Mouse (Mus musculus) heart, embryonic 10.5 days (tissue): ENCODE data around the gene Pik3r2. TPM values are rescaled to one million over a fixed set of nuclear protein-coding genes. Genes with fewer than 3 reads are reported as not detected.
"Not testable (repeated sequence)": the region's sequence is repeated elsewhere in the genome, so short reads cannot be mapped to it uniquely, and the experiment has no call there.

Source experiments
- DNase-seq: peaks from one replicate; pipeline ENCODE4 v3.0.0-alpha.2; 2017; ENCODE audit warnings: low spot score
- H3K27ac ChIP-seq: fragments of 300-500 bp; sonication (generic); 2 replicates; pipeline ENCODE4 v1.5.1; 2016; ENCODE audit warnings: mild to moderate bottlenecking
- H3K27me3 ChIP-seq: fragments of 300-500 bp; sonication (generic); 2 replicates; pipeline ENCODE4 v1.6.1; 2016; ENCODE audit warnings: mild to moderate bottlenecking; ENCODE audit not compliant: poor library complexity, insufficient read depth, severe bottlenecking
- H3K36me3 ChIP-seq: fragments of 300-500 bp; sonication (generic); 2 replicates; pipeline ENCODE4 v1.6.1; 2016; ENCODE audit warnings: mild to moderate bottlenecking, moderate library complexity
- H3K4me1 ChIP-seq: fragments of 300-500 bp; sonication (generic); 2 replicates; pipeline ENCODE4 v1.6.1; 2016; ENCODE audit warnings: mild to moderate bottlenecking
- H3K4me3 ChIP-seq: fragments of 300-500 bp; sonication (generic); 2 replicates; pipeline ENCODE4 v1.5.1; 2016; ENCODE audit warnings: mild to moderate bottlenecking, moderate library complexity
- H3K9me3 ChIP-seq: fragments of 300-500 bp; sonication (generic); 2 replicates; pipeline ENCODE4 v1.6.1; 2016; ENCODE audit warnings: mild to moderate bottlenecking, moderate library complexity
- WGBS: fragments of 180-500 bp; shearing (Covaris S2); methylation state at CpG from one replicate; pipeline ENCODE4 v1.1.7; 2016; 5-methylcytosine and 5-hydroxymethylcytosine counted together
- polyA plus RNA-seq: library from polyadenylated mRNA; unstranded; fragments of >200 nt; fragmentation: Nextera tagmentation; extraction: Ambion mirVana; gene quantifications from 2 replicates; pipeline ENCODE4 v1.2.1, GENCODE M21; 2016

Pik3r2 gene
- 40.6 and 43.5 TPM in 2 replicates for polyA plus RNA-seq

GRCm38 (mm10) chr8:70776496-70777444 is at the start of gene Pik3r2:
Gene Pik3r2 (minus strand): TSS chr8:70776713.
- Histone ChIP-seq H3K27ac (peak within 1 kb of the TSS; percentile 96), H3K36me3 (peaks cover 64% of the 10 kb centered on the region), H3K27me3 (peaks cover under 1% of the 10 kb centered on the region; the same call in 1 of the 2 replicates), H3K4me3 (peak within 1 kb of the TSS; percentile 88), H3K9me3 (no peaks in the 10 kb centered on the region), H3K4me1 (peaks cover 47% of the 10 kb centered on the region)
- under 1% methylated on average over 94 of the region's 94 CpGs for WGBS
- peak; percentile 99 for DNase-seq

GRCm38 (mm10) chr8:70825816-70826215 is 49.3 kb upstream of the Pik3r2 start:
- H3K4me1 ChIP-seq = peaks cover 5% of the 10 kb centered on the region; the same call in 1 of the 2 replicates
- peaks cover 26% of the 10 kb centered on the region for H3K27me3 ChIP-seq
- no peaks in the 10 kb centered on the region for H3K9me3 ChIP-seq
- DNase-seq = no peak
- H3K36me3 ChIP-seq = no peaks in the 10 kb centered on the region
- no peak overlapping the region for H3K27ac ChIP-seq
- no peak overlapping the region for H3K4me3 ChIP-seq
- WGBS = 78% methylated on average over 8 of the region's 8 CpGs

- Histone ChIP-seq H3K4me1 (peaks cover 9% of the 10 kb centered on the region), H3K27me3 (peaks cover 42% of the 10 kb centered on the region), H3K4me3 (no peak overlapping the region), H3K27ac (no peak overlapping the region), H3K36me3 (no peaks in the 10 kb centered on the region), H3K9me3 (peaks cover 5% of the 10 kb centered on the region; the same call in 1 of the 2 replicates)
- no peak for DNase-seq
- 80% methylated on average over 7 of the region's 7 CpGs for WGBS
Measured at GRCm38 (mm10) chr8:70823802-70824201, 47.3 kb upstream of the Pik3r2 start.

- WGBS = 77% methylated on average over 3 of the region's 3 CpGs
- H3K4me1 ChIP-seq, H3K4me3 ChIP-seq, H3K36me3 ChIP-seq, H3K27ac ChIP-seq, DNase-seq, H3K9me3 ChIP-seq: not testable (repeated sequence)
- peaks cover 49% of the 10 kb centered on the region for H3K27me3 ChIP-seq
Measured at GRCm38 (mm10) chr8:70822594-70822993, 46.1 kb upstream of the Pik3r2 start.

- Histone ChIP-seq H3K9me3 (peaks cover 7% of the 10 kb centered on the region; the same call in 1 of the 2 replicates), H3K4me3 (no peak overlapping the region), H3K27ac (no peak overlapping the region), H3K27me3 (peaks cover 55% of the 10 kb centered on the region), H3K4me1 (peaks cover 12% of the 10 kb centered on the region), H3K36me3 (no peaks in the 10 kb centered on the region)
- 44% methylated on average over 11 of the region's 11 CpGs for WGBS
- no peak for DNase-seq
Measured at GRCm38 (mm10) chr8:70821992-70822391, 45.5 kb upstream of the Pik3r2 start.

- no peak for DNase-seq
- Histone ChIP-seq H3K4me3 (no peak overlapping the region), H3K9me3 (peaks cover 7% of the 10 kb centered on the region; the same call in 1 of the 2 replicates), H3K27ac (no peak overlapping the region), H3K36me3 (no peaks in the 10 kb centered on the region), H3K4me1 (peaks cover 17% of the 10 kb centered on the region), H3K27me3 (peaks cover 60% of the 10 kb centered on the region)
- 15% methylated on average over 30 of the region's 30 CpGs for WGBS
Measured at GRCm38 (mm10) chr8:70821399-70821962, 45.0 kb upstream of the Pik3r2 start.

GRCm38 (mm10) chr8:70820101-70820935 is 43.8 kb upstream of the Pik3r2 start:
- Histone ChIP-seq H3K9me3 (peaks cover 7% of the 10 kb centered on the region; the same call in 1 of the 2 replicates), H3K4me1 (peaks cover 19% of the 10 kb centered on the region), H3K36me3 (no peaks in the 10 kb centered on the region), H3K4me3 (peak overlapping the region; percentile 36), H3K27me3 (peaks cover 72% of the 10 kb centered on the region), H3K27ac (0 out of 2 replicates have a peak overlapping the region, but pooled peaks have one; percentile 8)
- WGBS = 2% methylated on average over 31 of the region's 31 CpGs
- DNase-seq = no peak

- H3K36me3 ChIP-seq = no peaks in the 10 kb centered on the region
- H3K27ac ChIP-seq = no peak overlapping the region; the same call in 1 of the 2 replicates
- H3K9me3 ChIP-seq = peaks cover 7% of the 10 kb centered on the region; the same call in 1 of the 2 replicates
- H3K4me3 ChIP-seq = peak overlapping the region; percentile 46
- peak; percentile 92 for DNase-seq
- peaks cover 83% of the 10 kb centered on the region for H3K27me3 ChIP-seq
- 8% methylated on average over 30 of the region's 30 CpGs for WGBS
- peaks cover 22% of the 10 kb centered on the region for H3K4me1 ChIP-seq
Measured at GRCm38 (mm10) chr8:70816679-70817078, 40.2 kb upstream of the Pik3r2 start.

GRCm38 (mm10) chr8:70812885-70813284 is 36.4 kb upstream of the Pik3r2 start:
- Histone ChIP-seq H3K4me1 (peaks cover 26% of the 10 kb centered on the region), H3K27me3 (peaks cover 81% of the 10 kb centered on the region), H3K27ac (no peak overlapping the region), H3K4me3 (no peak overlapping the region), H3K9me3 (no peaks in the 10 kb centered on the region), H3K36me3 (no peaks in the 10 kb centered on the region)
- no peak for DNase-seq
- 62% methylated on average over 4 of the region's 4 CpGs for WGBS

- no peak for DNase-seq
- no peak overlapping the region for H3K27ac ChIP-seq
- H3K4me1 ChIP-seq = peaks cover 24% of the 10 kb centered on the region
- 38% methylated on average over 4 of the region's 4 CpGs for WGBS
- no peaks in the 10 kb centered on the region for H3K9me3 ChIP-seq
- H3K27me3 ChIP-seq = peaks cover 79% of the 10 kb centered on the region
- H3K4me3 ChIP-seq = no peak overlapping the region
- no peaks in the 10 kb centered on the region for H3K36me3 ChIP-seq
Measured at GRCm38 (mm10) chr8:70812055-70812454, 35.5 kb upstream of the Pik3r2 start.

- Histone ChIP-seq H3K27me3 (peaks cover 79% of the 10 kb centered on the region), H3K9me3 (no peaks in the 10 kb centered on the region), H3K4me3 (no peak overlapping the region), H3K27ac (no peak overlapping the region), H3K36me3 (no peaks in the 10 kb centered on the region), H3K4me1 (peaks cover 17% of the 10 kb centered on the region)
- 65% methylated on average over 20 of the region's 20 CpGs for WGBS
- DNase-seq = no peak
Measured at GRCm38 (mm10) chr8:70810962-70811680, 34.6 kb upstream of the Pik3r2 start.
